Mouse (Mus musculus) colon, adult 2 months (tissue): ENCODE results near the gene Naaladl2. TPM values are rescaled to one million over a fixed set of nuclear protein-coding genes. Genes with fewer than 3 reads are reported as not detected.

Experiments
- polyA plus RNA-seq: library from polyadenylated mRNA; depleted of rRNA; stranded (reverse); fragments of >200 nt; gene quantifications from 2 replicates; pipeline ENCODE4 v1.2.3, GENCODE M21; 2012; rRNA removed

The Naaladl2 gene
- polyA plus RNA-seq = 0.31 and 0.93 TPM in 2 replicates

DNA sequence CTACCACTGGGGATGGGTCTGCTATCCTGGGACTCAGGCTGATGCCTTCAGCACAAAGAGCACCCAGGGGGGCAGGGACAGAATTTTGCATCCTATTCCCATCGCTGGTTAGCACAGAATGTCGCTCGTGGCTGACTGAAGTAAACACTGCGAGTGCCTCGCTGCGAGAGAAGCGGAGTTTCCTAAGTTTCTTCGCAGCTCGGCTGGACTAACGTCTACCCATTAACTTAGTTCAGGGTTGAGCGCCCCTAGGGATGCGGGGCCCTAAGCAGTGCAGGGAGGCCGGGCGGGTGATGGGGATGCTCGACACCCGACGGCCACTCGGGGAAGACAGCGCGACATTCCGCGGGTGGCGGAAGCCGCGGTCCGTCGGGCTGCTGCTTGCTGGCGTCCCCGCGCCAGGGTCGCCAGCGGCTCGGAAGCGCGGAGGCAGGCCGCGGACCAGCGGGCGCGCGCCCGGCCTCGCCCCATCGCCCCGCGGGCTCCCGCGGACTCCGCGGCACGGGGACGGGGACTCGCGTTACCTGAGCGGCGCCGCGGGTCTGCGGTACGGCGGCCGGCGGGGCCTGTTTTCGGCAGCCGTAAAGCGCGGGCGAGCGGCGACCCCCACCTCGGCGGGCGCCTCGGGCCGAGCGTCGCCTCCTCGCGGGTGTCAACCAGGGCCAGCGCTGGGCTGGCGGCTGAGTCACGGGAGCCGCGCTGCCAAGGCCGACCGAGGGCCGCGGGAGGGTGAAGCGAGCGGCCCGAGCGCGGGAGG lies at the start of gene Naaladl2:
TSS of gene Naaladl2 (minus strand) at position 707 of the 757 bp plus-strand sequence.

